Mouse (Mus musculus) embryonic facial prominence, embryonic 14.5 days (tissue): Measurements from ENCODE around the gene Fam171a2. TPM values are rescaled to one million over a fixed set of nuclear protein-coding genes. Genes with fewer than 3 reads are reported as not detected.
A peak's percentile ranks its signal among the peaks of the same experiment; 100 is the strongest.

Source experiments
- ATAC-seq: fragments of 200-750 bp; cut with Nextera tagmentation; 2 replicates; pipeline ENCODE4 v1.8.0; 2017; ENCODE audit warnings: low read depth, moderate number of reproducible peaks, moderate TSS enrichment
- DNase-seq: peaks from one replicate; pipeline ENCODE4 v3.0.0-alpha.2; 2015; ENCODE audit warnings: low spot score
- H3K27ac ChIP-seq: fragments of 300-500 bp; sonication (generic); replicated peaks from 2 replicates; pipeline ENCODE4 v1.5.1; 2014; ENCODE audit warnings: low read depth, mild to moderate bottlenecking, low read length, moderate library complexity
- H3K27me3 ChIP-seq: fragments of 300-500 bp; sonication (generic); replicated peaks from 2 replicates; pipeline ENCODE4 v1.6.1; 2014; ENCODE audit warnings: low read length; ENCODE audit not compliant: control insufficient read depth, insufficient read depth
- H3K36me3 ChIP-seq: fragments of 300-500 bp; sonication (generic); 2 replicates; pipeline ENCODE4 v1.6.1; 2014; ENCODE audit warnings: low read length, mixed read lengths; ENCODE audit not compliant: control insufficient read depth, insufficient read depth
- H3K4me1 ChIP-seq: fragments of 300-500 bp; sonication (generic); 2 replicates; pipeline ENCODE4 v1.6.1; 2014; ENCODE audit warnings: antibody characterized with exemption, low read length; ENCODE audit not compliant: control insufficient read depth, insufficient read depth
- H3K4me2 ChIP-seq: fragments of 300-500 bp; sonication (generic); 2 replicates; pipeline ENCODE4 v1.6.1; 2014; ENCODE audit warnings: low read depth, mild to moderate bottlenecking, low read length, moderate library complexity, mixed read lengths
- H3K4me3 ChIP-seq: fragments of 300-500 bp; sonication (generic); 2 replicates; pipeline ENCODE4 v1.5.1; 2014; ENCODE audit warnings: low read depth, mild to moderate bottlenecking, low read length
- H3K9ac ChIP-seq: fragments of 300-500 bp; sonication (generic); 2 replicates; pipeline ENCODE4 v1.6.1; 2014; ENCODE audit warnings: low read depth, mild to moderate bottlenecking, low read length, moderate library complexity, mixed read lengths
- H3K9me3 ChIP-seq: fragments of 300-500 bp; sonication (generic); 2 replicates; pipeline ENCODE4 v1.6.1; 2016; ENCODE audit warnings: low read length; ENCODE audit not compliant: control insufficient read depth
- WGBS: fragments of 180-500 bp; shearing (Covaris S2); extraction: QIAGEN DNeasy Blood & Tissue Kit; methylation state at CpG from one replicate; pipeline ENCODE4 v1.1.7; 2014; 5-methylcytosine and 5-hydroxymethylcytosine counted together
- polyA plus RNA-seq: library from polyadenylated mRNA; unstranded; fragments of >200 nt; fragmentation: Nextera tagmentation; extraction: Ambion mirVana; gene quantifications from 2 replicates; pipeline ENCODE4 v1.2.1, GENCODE M21; 2014

The Fam171a2 gene
- polyA plus RNA-seq, 1 experiment from 2014 or later: 10.7 TPM

DNA sequence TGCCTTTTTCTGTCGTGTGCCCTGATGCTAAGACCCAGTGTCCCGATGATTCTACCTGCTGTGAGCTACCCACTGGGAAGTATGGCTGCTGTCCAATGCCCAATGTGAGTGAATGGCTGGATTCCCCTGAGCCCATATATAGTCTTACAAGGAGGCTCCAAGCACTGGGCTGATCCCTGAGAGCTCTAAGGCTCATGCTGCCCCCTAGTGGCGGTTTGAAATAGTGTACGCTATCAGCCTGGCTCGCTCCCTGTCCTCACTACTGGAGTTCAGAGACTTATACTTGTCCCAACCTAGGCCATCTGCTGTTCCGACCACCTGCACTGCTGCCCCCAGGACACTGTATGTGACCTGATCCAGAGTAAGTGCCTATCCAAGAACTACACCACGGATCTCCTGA is 13.1 kb downstream of the Fam171a2 start:
- 7% methylated on average over 7 of the region's 7 CpGs for WGBS
- H3K4me3 ChIP-seq: no peak overlapping the region
- ATAC-seq (no peak; the same call in 1 of the 2 replicates), DNase-seq (peak; percentile 93)
- no peaks in the 10 kb centered on the region for H3K27me3 ChIP-seq
- H3K9ac ChIP-seq: no peak overlapping the region
- no peaks in the 10 kb centered on the region for H3K9me3 ChIP-seq
- H3K36me3 ChIP-seq: peaks cover 62% of the 10 kb centered on the region
- H3K27ac ChIP-seq: no peak overlapping the region
- no peak overlapping the region for H3K4me2 ChIP-seq
- peaks cover 16% of the 10 kb centered on the region for H3K4me1 ChIP-seq

DNA sequence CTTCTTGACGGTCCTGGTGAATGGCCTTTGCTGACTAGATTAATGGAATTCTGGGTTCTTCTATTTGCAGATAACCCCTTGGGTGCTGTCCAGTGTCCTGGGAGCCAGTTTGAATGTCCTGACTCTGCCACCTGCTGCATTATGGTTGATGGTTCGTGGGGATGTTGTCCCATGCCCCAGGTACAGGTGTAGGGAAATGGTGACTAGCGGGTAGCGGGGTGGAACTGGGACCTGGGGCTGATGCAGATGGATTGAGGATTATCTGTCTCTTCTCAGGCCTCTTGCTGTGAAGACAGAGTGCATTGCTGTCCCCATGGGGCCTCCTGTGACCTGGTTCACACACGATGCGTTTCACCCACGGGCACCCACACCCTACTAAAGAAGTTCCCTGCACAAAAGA is 13.6 kb downstream of the Fam171a2 start:
- H3K4me2 ChIP-seq: no peak overlapping the region
- H3K9me3 ChIP-seq: no peaks in the 10 kb centered on the region
- H3K27ac ChIP-seq: no peak overlapping the region
- ATAC-seq (no peak), DNase-seq (no peak)
- no peak overlapping the region for H3K4me3 ChIP-seq
- no peaks in the 10 kb centered on the region for H3K27me3 ChIP-seq
- H3K36me3 ChIP-seq: peaks cover 56% of the 10 kb centered on the region
- H3K4me1 ChIP-seq: peaks cover 16% of the 10 kb centered on the region
- 96% methylated on average over 7 of the region's 7 CpGs for WGBS
- no peak overlapping the region for H3K9ac ChIP-seq

DNA sequence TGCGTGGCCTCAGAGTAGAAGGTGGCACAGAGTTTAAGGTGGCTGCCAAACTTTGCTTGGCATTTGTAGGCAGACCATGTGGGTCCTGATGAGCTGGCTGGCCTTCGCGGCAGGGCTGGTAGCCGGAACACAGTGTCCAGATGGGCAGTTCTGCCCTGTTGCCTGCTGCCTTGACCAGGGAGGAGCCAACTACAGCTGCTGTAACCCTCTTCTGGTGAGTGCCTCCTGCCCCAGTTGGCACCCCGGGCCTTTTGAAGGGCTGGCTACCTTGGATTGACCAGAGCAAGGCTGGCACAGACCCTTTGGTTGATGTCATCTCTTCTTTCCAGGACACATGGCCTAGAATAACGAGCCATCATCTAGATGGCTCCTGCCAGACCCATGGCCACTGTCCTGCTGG is 14.6 kb downstream of the Fam171a2 start:
- Histone ChIP-seq H3K27ac (no peak overlapping the region), H3K9ac (peak overlapping the region; percentile 25; the same call in 1 of the 2 replicates), H3K9me3 (no peaks in the 10 kb centered on the region), H3K27me3 (no peaks in the 10 kb centered on the region), H3K4me3 (no peak overlapping the region), H3K36me3 (peaks cover 47% of the 10 kb centered on the region), H3K4me1 (peaks cover 13% of the 10 kb centered on the region), H3K4me2 (no peak overlapping the region)
- ATAC-seq (no peak), DNase-seq (no peak)
- 93% methylated on average over 6 of the region's 6 CpGs for WGBS

DNA sequence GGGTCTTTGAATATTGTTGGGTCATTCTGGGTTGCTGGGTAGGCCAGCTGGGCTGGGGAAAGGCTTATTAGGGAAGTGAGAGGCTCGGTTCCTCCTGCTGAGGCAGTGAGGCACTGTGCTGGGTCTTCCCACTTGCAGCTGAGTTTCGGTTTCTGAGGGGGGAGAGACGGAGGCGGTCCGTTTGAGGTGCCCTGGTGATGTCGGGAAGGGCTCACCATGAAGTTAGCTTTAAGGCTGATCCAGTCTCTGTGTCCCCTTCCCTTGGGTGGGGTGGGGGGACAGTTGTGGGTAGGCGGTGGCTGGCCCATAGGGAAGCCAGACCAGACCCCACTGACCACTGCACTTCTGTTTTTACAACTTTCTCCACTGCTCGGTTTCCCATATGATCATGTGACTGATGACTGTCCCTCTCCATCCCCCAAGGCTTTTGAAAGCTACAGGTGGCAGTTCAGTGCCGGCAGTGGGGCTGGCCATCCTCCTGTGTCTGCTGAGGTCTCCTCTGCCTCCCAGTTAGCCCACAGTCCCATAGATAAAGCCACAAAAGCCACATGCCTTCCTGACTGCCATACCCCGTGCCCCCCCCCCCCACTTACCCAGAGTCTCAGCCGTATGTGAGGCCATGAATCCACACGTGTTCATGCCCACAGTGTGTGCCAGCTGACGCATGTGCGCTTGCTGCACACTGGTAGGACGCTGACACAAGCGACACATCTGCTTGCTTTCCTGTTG is 15.2 kb downstream of the Fam171a2 start:
- Histone ChIP-seq H3K4me1 (peaks cover 7% of the 10 kb centered on the region; the same call in 1 of the 2 replicates), H3K4me3 (no peak overlapping the region), H3K9me3 (no peaks in the 10 kb centered on the region), H3K9ac (no peak overlapping the region), H3K4me2 (peak overlapping the region; percentile 11; the same call in 1 of the 2 replicates), H3K27ac (no peak overlapping the region), H3K27me3 (no peaks in the 10 kb centered on the region), H3K36me3 (peaks cover 42% of the 10 kb centered on the region)
- WGBS: 68% methylated on average over 14 of the region's 16 CpGs
- ATAC-seq: no peak
- no peak for DNase-seq

DNA sequence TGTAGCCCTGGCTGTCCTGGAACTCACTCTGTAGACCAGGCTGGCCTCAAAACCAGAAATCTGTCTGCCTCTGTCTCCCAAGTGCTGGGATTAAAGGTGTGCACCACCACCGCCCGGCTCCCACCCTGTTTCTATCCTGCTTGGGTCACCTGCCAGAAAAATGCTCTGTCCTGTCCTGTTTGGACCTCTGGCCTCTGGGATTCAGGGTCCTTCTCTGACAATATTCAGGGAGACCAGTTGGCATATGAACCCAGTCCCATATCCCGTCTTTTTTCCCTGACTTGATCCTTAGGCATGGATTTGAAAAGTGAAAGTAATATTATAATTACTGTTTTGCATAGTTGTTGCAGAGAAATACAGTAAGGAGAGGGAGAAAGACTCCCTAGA is 15.8 kb downstream of the Fam171a2 start:
- Histone ChIP-seq H3K4me2 (0 out of 2 replicates have a peak overlapping the region, but pooled peaks have one; percentile 11), H3K27me3 (no peaks in the 10 kb centered on the region), H3K4me1 (0 out of 2 replicates have a peak, but pooled peaks cover 3% of the 10 kb centered on the region), H3K9me3 (no peaks in the 10 kb centered on the region), H3K9ac (no peak overlapping the region), H3K27ac (no peak overlapping the region), H3K4me3 (no peak overlapping the region), H3K36me3 (peaks cover 38% of the 10 kb centered on the region)
- 79% methylated on average over 3 of the region's 3 CpGs for whole genome bisulfite sequencing
- DNase-seq (no peak), ATAC-seq (no peak)

DNA sequence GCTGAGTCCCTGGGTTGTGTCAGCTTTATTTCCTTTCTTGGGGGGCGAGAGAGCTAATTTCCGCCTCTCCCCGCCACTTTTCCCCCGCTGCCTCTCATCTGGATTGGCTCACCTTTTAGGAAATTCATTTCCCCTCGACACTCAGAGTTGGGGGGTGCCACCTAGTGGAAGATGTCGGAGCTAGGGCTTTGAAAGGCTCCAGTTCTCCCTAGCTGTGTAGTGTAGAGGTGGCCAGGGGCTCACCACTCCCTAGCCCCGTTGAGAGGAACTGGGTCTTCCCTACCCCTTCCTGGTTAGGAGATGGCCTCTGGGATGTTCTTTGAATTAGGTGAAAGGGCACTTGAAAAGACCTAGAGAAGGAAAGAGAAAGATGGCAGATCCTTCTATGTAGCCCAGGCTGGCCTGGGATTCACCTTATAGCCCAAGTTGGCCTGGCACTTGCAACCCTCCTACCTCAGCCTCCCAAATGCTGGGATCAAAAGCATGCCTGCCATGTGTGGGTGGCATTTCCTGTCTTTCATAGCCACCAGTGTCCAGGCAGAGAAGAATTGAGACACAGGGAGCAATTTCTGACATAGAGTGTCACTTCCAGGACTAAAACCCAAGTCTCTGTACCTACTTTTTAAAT is 16.4 kb downstream of the Fam171a2 start:
- Histone ChIP-seq H3K9me3 (no peaks in the 10 kb centered on the region), H3K27ac (peak overlapping the region; percentile 80), H3K4me2 (peak overlapping the region; percentile 93), H3K4me1 (0 out of 2 replicates have a peak, but pooled peaks cover 3% of the 10 kb centered on the region), H3K27me3 (no peaks in the 10 kb centered on the region), H3K9ac (peak overlapping the region; percentile 65), H3K4me3 (peak overlapping the region; percentile 67), H3K36me3 (peaks cover 33% of the 10 kb centered on the region)
- peak; percentile 56 for ATAC-seq
- WGBS: 0% methylated on average over 7 of the region's 7 CpGs
- peak; percentile 91 for DNase-seq

DNA sequence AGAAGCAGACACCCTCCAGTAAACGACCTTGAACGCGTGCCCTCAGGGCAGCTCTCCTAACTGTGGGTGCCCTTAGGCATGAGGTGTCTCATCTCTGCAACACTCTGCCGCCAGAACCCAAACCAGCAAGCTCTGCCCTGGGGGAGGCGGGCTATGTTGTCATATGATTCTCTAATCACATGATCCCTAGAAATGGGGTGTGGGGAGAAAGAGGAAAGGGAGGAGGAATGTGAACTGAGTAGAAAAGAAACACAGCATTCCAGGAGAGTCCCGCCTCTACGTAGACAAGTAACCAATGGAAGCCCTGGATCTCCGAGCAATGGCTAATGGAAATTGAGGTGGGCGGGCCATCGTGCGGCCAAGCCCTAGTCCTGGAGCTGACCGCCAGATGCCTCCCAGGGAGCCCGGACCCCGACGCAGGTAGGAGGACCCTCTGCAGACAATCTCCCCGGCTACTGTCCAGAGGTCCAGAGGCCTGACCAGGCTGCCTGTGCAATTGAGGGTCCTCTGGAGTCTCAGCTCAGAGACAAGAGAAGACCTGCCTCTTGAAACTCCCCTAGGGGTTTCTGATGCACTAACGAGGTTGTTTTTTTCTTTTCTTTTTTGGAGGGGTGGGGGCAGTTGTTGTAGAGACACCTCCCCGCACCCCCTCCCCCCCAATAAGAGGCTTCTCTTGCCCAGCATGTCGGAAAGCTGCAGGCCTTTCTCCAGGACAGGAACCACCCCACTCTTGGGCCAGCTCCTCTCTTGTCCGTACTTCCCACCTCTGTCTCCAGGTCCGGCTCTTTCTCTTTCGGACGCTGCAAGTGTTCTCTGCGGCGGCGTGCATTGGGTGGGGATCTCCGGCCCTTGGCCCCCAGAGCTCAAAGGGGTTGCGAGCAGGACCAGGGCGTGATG is 17.1 kb downstream of the Fam171a2 start, which contains the start of gene Grn:
Gene Grn (plus strand): TSS at position 195 of the 897 bp plus-strand sequence.
- Histone ChIP-seq H3K9me3 (no peaks in the 10 kb centered on the region), H3K4me3 (peak within 1 kb of the TSS; percentile 67), H3K4me2 (peak within 1 kb of the TSS; percentile 93), H3K27me3 (no peaks in the 10 kb centered on the region), H3K4me1 (0 out of 2 replicates have a peak, but pooled peaks cover 3% of the 10 kb centered on the region), H3K27ac (peak within 1 kb of the TSS; percentile 80), H3K9ac (peak within 1 kb of the TSS; percentile 65), H3K36me3 (peaks cover 25% of the 10 kb centered on the region)
- WGBS: 0% methylated on average over 29 of the region's 29 CpGs
- peak; percentile 93 for ATAC-seq
- DNase-seq: peak; percentile 98

DNA sequence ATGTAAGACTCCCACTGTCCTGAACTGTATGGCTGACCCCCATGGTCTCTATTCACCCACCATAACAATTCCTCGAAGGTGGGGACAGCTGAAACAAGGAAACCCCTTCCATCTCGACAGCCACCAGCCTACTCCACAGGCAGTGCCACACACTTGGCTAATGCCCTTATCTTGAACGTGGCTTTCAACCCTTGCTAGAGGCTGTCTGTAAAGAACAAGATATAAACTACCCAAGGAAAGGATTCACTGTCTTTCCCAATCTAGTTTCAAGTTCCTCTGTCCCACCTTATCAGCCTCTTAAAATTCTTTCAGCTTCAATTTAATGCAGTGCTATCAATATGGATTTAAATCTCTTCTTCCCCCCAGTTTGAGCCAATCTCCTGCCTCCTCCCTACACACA is 17.9 kb downstream of the Fam171a2 start:
- ATAC-seq: no peak

More for the DNA sequence above, 17.9 kb downstream of the Fam171a2 start:
- 45% methylated on average over 3 of the region's 3 CpGs for WGBS
- Histone ChIP-seq H3K27ac (no peak overlapping the region), H3K27me3 (no peaks in the 10 kb centered on the region), H3K9ac (peak overlapping the region; percentile 57), H3K4me1 (0 out of 2 replicates have a peak, but pooled peaks cover 3% of the 10 kb centered on the region), H3K36me3 (peaks cover 17% of the 10 kb centered on the region), H3K4me3 (peak overlapping the region; percentile 67), H3K9me3 (no peaks in the 10 kb centered on the region), H3K4me2 (peak overlapping the region; percentile 93)
- no peak for DNase-seq
